Mouse (Mus musculus): ENCODE results near the gene Rab5if.

DNA sequence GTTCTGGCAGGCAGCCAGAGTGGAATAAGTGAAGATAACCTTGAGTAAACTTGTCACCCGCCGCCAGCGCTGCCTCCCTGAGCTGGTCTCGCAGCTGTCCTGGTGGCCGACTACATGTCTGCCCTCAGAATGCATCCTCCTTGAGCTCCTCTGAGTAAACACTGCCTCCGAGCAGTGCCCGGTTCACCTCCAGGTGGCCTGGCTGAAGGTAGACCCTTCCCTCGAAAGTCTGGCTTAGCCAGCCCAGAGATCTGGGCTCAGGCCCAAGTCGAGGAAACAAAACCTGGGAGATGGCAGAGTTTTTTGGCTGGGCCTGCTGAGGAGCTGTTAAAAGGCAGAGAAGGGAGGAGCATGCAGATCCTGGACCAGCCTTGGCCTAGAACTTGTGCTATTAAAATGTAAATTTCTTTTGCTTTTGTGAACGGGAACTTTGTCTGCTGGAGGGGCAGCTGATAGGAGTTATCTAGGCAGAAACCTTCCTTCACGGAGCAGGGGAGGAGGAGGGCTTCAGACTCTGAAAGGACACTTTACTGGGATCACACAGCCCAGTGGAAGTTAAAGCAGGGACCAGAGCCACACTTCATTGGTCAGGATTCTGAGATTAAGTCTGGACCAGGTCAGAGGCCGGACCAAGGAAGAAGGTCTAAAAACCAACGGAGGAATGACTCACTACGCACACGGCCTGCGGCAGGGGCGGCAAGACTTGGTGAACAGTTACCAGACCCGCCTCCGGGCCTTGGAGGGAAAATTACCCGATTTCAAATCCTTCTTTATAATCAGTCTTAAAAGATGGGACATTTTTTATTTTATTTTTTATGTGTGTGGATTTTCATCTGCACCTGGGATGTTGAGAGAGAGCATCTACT lies 20.9 kb upstream of the Rab5if start:
- TF ChIP-seq CTCF (IDR thresholded peaks at IDR 0.05; ENCODE audit: low read depth, low read length) (no peak), POLR2A (IDR thresholded peaks at IDR 0.05; ENCODE audit: borderline replicate concordance, low read depth, low read length) (no peak)
